Mouse (Mus musculus): Measurements from ENCODE around the gene Aak1. TPM values are rescaled to one million over a fixed set of nuclear protein-coding genes. Genes with fewer than 3 reads are reported as not detected.
"Not testable (repeated sequence)": the region's sequence is repeated elsewhere in the genome, so short reads cannot be mapped to it uniquely, and the experiment has no call there.

Gene Aak1
- total RNA-seq, 1 experiment from 2014 or later: 81.9 TPM

GRCm38 (mm10) chr6:86841949-86842348 lies 7.4 kb upstream of the Aak1 start:
- DNase-seq: no peak

DNA sequence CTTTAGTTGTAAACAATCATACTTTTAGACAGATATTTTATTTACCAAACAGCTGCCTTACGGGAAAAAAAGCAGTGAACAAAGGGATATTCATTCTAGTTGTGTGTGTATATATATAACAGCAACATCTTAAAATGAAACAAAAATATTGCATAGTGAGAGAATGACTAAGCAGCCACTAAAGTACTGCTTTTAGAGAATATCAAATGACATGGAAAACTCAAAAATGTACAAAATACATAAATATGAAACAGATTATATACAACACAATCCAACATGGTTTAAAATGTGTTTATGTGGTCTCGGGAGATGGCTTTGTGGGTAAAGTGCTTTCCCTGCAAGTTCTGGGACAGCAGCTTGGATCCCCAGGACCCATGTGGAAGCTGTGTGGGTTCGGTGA lies 5.7 kb upstream of the Aak1 start:
- DNase-seq: no peak

GRCm38 (mm10) chr6:86846467-86846866 lies 2.9 kb upstream of the Aak1 start:
- DNase-seq: no peak

- no peak for DNase-seq
These were observed 1.5 kb upstream of the Aak1 start for GRCm38 (mm10) chr6:86847816-86848215.

DNA sequence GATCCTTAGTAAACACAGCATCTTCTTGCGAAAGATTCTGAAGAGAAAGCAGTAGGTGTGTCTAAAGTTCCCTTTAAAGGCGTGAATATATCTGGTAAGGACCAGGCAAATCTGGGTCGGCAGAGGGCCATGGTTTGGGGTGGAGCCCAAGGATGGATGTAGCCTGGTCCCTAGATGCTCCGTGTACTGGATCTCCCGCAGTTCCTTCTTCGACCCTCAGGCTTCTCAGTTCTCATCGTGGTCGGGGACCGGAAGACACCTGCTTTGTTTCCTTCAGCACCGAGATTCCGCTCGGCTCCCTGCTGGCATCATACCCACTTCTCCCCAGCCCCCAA lies 770 bp upstream of the Aak1 start:
- no peak for DNase-seq

GRCm38 (mm10) chr6:86849692-86850445 lies 552 bp downstream of the Aak1 start:
- DNase-seq: peak; percentile 68

- no peak for DNase-seq
These were observed 1.3 kb downstream of the Aak1 start for GRCm38 (mm10) chr6:86850588-86850987.

GRCm38 (mm10) chr6:86851561-86851960 lies 2.2 kb downstream of the Aak1 start:
- DNase-seq: no peak

DNA sequence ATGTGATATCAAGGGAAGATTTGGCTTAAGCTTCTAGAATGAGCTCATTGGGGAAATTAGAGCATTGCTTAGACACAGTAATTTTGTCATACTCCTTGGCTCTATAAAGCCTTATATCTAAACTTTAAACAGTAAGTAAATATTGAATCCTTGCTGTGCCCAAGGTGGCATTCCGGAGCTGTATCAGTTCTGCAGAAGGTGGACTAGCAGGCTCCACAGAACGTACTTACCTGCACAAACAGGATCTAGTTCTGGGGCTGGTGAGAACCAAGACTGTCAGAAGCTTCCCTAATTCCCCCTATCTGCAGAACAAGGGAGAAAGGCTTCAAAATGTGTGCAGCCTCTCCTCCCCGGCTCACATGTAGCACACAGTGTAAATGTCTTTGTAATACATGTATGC lies 4.6 kb downstream of the Aak1 start:
- DNase-seq: no peak

GRCm38 (mm10) chr6:86854941-86855340 lies 5.6 kb downstream of the Aak1 start:
- DNase-seq: no peak

GRCm38 (mm10) chr6:86858606-86859005 lies 9.3 kb downstream of the Aak1 start:
- DNase-seq: no peak

- no peak for DNase-seq
These were observed 11.6 kb downstream of the Aak1 start for GRCm38 (mm10) chr6:86860732-86861463.

DNA sequence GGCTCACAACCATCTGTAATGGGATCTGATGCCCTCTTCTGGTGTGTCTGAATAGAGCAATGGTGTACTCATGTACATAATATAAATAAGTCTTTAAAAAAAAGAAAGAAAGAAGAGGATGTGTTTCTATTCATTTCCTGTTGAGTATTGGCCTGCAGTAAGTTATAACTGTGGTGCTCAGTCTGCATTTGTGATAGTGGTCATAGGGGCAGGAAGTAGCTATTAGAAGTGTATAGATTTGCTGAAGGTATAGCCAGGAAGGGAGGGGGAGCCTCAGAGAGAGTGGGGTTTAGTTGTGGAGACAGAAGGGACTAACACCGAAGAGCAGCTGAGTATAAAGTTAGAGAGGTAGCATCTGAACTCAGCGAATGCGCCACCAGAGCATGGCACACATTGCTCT lies 15.0 kb downstream of the Aak1 start:
- no peak for DNase-seq

DNA sequence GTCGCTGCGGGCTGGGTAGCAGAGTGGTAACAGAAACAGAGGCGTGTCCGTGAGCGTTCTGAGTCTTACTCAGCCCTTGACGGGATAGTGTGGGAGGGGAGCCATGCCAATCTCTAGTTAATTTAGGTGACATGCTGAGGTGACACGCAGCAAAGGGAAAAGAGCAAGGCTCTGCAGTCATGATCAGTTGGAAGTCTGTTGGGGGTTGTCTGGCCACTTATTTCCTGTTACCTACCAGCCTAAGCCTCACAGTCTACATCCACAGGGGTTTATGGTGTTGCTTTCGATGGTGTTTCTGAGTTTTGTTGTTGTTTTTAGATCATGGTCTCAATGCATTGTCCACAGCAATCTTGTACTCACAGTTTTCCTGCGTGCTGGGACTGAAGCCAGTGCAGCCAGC lies 21.0 kb downstream of the Aak1 start:
- no peak for DNase-seq

- DNase-seq: no peak
These were observed 22.5 kb downstream of the Aak1 start for GRCm38 (mm10) chr6:86871783-86872182.

GRCm38 (mm10) chr6:86874711-86875375 lies 25.5 kb downstream of the Aak1 start:
- DNase-seq: peak; percentile 80

DNA sequence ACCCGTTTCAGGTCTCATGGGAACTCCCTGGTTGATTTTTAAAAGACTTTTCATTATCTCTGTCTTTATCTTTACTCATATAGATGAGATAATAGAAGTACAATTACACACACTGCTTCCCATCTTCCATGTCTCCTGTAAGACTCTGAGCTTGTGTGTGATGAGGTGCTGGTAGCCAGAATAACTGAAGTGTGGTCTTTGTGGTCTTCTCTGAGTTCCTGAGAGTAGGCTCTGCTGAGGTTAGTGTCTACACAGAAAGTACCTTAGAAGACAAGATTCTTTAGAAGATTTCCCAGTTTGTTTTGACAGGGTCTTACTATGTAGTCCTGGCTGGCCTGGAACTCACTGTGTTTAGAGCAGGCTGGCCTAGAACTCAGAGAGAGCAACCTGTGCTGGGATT lies 27.1 kb downstream of the Aak1 start:
- no peak for DNase-seq

DNA sequence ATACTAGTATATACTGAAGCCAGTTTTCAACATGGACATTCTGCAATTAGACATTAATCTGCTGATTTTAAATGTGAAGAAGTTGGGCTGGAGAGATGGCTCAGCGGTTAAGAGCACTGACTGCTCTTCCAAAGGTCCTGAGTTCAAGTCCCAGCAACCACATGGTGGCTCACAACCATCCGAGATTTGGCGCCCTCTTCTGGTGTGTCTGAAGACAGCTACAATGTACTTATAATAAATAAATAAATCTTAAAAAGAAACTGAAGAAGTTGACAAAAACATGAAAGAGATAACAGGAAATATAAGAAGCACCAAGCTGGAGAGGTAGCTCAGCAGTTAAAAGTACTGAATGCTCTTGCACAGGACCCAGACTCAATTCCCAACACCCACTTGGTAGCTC lies 29.3 kb downstream of the Aak1 start:
- DNase-seq: not testable (repeated sequence)

- DNase-seq: no peak
These were observed 30.0 kb downstream of the Aak1 start for GRCm38 (mm10) chr6:86879314-86879713.

DNA sequence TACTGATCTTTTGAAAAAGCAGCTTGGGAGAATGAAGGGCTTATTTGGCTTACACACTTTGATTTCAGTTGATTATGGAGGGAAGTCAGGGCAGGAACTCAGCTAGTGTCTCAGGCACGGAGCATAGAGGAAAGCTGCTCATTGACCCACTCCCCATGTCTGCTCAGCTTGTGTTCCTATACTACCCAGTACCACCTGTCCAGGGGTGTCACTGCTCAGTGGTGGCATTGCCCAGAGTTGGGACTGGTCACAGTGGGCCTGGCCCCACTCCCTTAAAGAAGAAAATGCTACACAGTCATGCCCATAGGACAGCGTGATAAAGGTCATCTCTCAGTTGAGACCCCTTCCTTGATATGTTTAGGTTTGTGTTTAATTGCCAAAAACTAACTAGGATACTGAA lies 34.9 kb downstream of the Aak1 start:
- DNase-seq: no peak

GRCm38 (mm10) chr6:86884746-86885145 lies 35.4 kb downstream of the Aak1 start:
- no peak for DNase-seq

DNA sequence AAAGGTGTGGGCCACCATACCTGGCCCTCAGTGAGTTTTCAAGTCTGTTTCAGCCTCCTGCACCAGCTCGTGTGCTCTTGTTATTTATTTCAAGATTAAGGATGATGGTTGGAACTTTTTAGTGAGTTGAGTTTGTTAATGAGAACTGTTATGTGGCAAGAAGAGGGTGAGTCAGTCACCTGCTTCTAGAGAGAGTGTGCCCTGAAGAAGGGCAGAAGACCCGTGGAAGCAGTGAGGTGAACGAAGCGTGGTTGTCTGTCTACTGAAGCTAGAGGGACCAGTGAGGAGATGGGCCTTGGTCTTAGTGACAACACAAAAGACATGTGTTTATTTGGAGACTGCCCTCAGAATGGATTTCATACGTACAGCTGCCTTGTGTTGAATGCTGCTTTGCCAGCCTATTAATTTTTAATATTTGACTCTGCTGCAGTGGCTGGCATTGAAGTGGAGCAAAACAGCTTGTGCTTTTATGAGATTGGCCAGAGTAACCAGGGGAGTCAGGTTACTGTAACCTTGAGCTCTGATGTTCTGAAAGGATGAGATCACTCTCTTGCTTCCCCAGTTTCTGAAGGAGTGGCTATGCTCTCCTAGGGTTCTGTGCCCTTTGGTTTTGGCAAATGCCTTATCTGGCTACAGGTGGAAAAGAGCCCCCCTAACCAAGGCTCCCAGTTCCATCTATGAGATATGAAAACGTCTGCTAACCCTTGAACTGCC lies 36.7 kb downstream of the Aak1 start:
- DNase-seq: peak; percentile 61

- DNase-seq: no peak
These were observed 37.5 kb downstream of the Aak1 start for GRCm38 (mm10) chr6:86886803-86887202.

Data from adrenal gland, postnatal 14 days (tissue).